Mouse (Mus musculus) adrenal gland, postnatal 10 days (tissue): ENCODE data around the gene St8sia4. TPM values are rescaled to one million over a fixed set of nuclear protein-coding genes. Genes with fewer than 3 reads are reported as not detected.

Experiments
- DNase-seq: peaks from one replicate; pipeline ENCODE4 v3.0.0; 2021; ENCODE audit warnings: mixed read lengths
- total RNA-seq, 2 experiments: library from RNA; stranded (reverse); gene quantifications; 2 replicates each; pipeline ENCODE4 v1.2.3; 2021

St8sia4 gene
- total RNA-seq, 2 experiments from 2014 or later, result 6.4 to 10.9 TPM

DNA sequence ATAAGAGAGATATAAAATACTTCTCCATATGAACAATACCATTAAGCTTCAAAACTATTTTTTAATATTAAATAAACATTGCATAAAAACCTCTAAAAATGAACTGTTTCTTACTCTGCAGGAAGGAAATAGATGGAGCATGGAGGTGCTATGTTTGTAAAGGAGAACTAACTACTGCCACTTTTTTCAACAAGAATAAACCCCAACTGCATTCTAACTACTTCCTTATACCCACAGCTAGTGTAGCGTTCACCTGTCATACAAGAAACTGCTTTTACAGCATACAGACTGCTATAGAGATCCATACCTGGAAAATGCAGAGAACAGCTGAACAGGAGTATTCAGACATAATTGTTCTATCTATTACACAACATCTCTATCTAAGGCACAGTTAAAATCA lies 70.5 kb downstream of the St8sia4 start:
- no peak for DNase-seq

DNA sequence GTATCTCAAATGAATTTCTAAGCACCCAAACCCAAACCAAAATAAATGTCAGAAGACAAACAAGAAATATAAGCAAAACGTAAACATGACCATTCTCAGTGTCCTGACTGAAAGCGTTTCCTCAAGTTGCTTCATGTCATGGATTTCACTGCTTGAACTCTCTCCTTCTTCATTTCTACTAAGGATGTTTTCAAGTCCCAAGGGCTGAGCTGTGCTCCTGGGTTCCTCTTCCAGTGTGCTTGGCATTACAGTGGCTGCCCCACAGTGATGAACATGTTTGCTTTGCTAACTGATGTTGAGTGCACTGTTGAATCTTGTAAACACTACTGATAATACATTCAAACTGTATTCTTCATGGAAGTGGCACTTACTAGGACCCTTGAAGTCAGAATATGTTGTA lies 76.3 kb downstream of the St8sia4 start:
- DNase-seq, result no peak

DNA sequence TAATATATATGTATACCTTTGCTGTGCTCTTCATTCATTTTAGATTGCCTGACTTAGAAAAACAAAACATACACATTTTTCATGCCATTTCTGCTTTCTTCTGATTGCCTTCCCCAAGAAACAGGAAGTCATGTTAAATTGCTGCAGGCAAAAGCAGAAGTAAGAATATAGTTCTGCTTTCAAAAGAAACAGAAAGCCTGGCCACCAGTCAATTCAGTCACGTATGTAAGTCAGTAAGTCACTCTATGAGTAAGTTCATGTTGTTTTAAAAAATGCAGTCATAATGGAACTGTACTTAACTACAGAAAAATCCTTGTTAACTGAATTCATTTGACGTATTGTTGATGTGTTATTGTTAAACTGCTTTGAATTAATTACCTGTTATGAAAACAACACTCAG lies 77.3 kb downstream of the St8sia4 start:
- peak; percentile 5 for DNase-seq

DNA sequence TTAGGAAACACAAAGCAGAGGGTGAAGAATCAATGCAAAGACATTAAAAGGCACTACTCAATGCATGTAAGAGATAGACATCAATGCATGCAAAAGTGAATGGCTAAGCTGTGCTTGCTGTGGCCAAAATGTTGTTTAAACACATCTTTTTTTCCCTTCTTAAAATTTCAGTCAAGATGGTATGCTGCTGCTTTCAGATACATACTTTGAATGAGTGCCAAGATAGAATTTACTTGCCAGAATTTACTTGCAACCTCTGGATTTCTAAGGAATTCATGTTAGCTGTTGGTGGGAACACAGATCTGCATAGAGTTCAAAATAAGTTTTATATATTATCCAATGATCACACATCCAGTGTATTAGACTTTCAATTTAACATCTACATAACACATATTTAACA lies 77.9 kb downstream of the St8sia4 start:
- no peak for DNase-seq

DNA sequence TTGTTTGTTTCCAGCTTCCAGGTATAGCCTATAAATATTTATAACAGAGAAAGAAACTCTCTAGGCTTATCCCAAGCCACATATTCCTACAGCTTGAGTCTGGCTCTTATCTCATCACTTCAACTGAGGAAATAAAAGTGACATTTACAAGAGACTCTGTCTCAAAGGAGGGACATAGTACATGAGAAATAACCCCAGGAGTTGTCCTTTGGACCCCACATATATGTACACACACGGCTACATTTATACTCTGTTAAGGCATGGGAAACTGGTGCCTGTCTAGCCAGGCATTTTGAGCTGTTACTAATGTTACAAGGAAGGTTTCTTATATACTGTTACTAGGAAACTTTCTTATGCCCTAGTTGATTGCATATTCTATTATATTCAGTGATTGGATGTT lies 84.1 kb downstream of the St8sia4 start:
- DNase-seq, result no peak

DNA sequence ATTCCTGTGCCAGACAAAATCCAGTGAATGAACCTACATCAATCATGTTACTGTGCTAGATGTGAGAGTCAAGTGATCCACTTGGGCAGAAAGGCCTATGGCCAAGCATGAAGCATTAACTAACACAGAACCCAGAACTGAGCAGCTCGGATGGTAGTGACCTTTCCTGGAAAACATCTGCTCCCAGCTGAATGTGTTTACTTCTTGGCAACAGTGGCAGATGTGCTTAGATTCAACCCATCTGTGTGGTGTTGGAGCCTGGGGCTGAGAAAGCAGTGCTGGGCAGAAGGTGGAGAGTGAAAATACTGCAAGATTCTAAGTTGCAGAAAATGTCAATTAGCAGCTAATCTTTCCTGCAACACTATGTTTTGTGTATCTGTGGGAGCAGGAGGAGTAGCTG lies 85.1 kb downstream of the St8sia4 start:
- no peak for DNase-seq

DNA sequence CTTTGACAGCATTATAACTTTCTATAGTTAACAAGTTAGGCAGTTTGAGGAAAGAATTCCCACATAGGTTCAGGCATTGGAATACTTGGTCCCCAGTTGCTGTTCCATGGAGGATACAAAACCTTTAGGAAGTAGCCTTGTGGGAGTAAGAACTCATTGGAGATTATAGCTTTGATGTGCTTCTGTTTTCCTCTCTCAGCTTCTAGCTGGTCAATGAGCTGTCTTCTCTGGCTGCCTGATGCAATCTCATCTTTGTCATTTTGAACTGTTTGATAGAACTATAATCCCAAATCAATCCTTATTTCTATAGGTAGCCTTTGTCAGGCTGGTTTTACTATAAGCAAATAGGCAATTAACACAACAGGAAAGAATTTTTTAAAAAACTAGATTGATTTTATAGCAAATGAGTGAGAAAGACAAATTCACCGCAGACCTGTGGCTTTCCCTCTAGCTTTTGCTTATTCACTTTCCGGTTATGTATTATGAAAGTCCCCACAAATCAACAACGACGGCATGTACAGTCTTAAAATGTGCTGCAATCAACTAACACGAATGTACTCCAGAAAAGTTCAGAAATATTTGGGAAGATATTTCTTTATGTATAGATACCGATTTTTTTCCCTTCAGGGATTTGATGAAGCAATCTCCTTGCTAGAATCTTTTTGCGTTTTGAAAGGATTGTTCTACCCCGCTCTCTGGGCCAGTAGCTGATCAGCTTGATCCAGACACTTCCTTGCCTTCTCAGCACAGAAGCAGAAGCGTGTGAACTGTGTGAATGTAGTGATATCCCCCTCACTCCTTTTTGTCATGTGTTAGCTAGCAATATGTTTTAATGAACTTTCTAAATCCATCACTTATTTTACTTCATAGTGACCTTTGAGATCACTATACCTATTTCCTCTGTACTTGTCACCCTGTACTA lies 94.5 kb downstream of the St8sia4 start:
- no peak for DNase-seq

DNA sequence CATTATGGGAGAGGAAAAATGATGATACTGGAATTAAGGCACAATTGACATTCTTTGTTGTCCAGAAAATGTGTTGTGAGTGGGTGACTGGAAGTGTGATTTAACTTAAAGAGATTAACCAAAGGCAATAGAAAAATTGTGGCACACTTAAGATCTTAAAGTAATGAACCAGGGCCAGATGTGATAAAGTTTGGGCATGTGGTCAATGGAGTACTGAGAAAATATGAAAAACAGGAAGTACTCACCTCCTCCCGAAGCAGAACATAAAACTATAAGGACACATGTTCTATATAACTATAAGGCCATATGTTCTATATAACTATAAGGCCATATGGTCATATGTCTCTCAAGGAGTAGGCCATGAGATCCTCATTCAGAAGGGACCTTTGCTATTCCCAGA lies 96.3 kb downstream of the St8sia4 start:
- DNase-seq, result no peak

DNA sequence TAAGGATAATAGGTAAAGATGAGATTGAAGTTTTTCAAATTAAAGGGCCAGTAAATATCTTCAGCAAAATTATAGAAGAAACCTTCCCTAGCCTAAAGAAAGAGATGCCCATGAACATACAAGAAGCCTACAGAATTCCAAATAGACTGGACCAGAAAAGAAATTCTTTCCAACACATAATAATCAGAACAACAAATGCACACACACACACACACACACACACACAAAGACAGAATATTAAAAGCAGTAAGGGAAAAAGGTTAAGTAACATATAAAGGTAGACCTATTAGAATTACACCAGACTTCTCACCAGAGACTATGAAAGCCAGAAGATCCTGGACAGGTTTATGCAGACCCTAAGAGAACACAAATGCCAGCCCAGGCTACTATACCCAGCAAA lies 112.8 kb downstream of the St8sia4 start:
- peak; percentile 20 for DNase-seq

DNA sequence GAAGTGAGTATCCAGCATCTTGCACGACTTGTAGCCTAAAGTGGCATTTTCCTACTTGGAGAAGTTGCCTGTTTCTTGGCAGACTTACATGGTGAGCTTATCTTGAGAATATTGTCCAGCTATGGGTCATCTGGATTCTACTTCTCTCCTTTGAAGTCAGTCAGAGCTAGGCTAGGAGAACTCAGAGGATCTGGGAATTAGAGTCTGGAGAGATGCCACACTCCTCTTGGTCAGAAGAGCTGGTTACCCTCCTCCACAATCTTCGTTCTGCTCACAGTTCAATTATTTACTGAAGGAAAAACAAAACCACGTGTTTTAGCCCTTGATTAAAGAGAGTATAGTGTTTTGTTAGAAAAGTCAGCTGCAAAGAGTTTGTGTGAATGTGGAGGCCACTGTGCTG lies 125.9 kb downstream of the St8sia4 start:
- DNase-seq, result no peak
